Mouse (Mus musculus): ENCODE measurements around the gene Rbbp5. TPM values are rescaled to one million over a fixed set of nuclear protein-coding genes. Genes with fewer than 3 reads are reported as not detected.

Gene Rbbp5
- total and polyA plus RNA-seq, 3 experiments: 33.3 to 43.5 TPM; not detected in 1

GRCm38 (mm10) chr1:132528647-132529334 is 51.6 kb downstream of the Rbbp5 start:
- H3K9me3 ChIP-seq (replicated peaks; ENCODE audit: insufficient read depth, low read length): no peaks in the 10 kb centered on the region
- H3K9ac ChIP-seq (ENCODE audit: control insufficient read depth, low read depth, low read length, poor library complexity, severe bottlenecking): no peak overlapping the region
- no peak for DNase-seq (ENCODE audit: low read depth, low spot score)
- no peak for TF ChIP-seq NELFE (IDR thresholded peaks at IDR 0.05; ENCODE audit: low read depth, low read length)
- no peak for TF ChIP-seq NRF1 (IDR thresholded peaks at IDR 0.05; ENCODE audit: insufficient read depth, low read depth, low read length, poor library complexity, severe bottlenecking)
- no peak for TF ChIP-seq CHD1 (IDR thresholded peaks at IDR 0.05; ENCODE audit: low read depth, low read length)
- TF ChIP-seq ELF1 (IDR thresholded peaks at IDR 0.05; ENCODE audit: low read depth, low read length): no peak
- TF ChIP-seq ZMIZ1 (IDR thresholded peaks at IDR 0.05; ENCODE audit: low read depth, low read length): no peak
- TF ChIP-seq MAX (IDR thresholded peaks at IDR 0.05; ENCODE audit: low read length): no peak
- TF ChIP-seq SMC3 (IDR thresholded peaks at IDR 0.05; ENCODE audit: low read depth, low read length): no peak
- TF ChIP-seq ETS1 (IDR thresholded peaks at IDR 0.05; ENCODE audit: low read depth, low read length): no peak
- no peak for TF ChIP-seq GABPA (IDR thresholded peaks at IDR 0.05; ENCODE audit: low read depth, low read length)
- peaks cover 6 to 12% of the 10 kb centered on the region in 2 experiments; a peak in 3 of 4 replicates for H3K27me3 ChIP-seq (ENCODE audit: control insufficient read depth in 1 of 2, insufficient read depth in 2 of 2, low read length in 2 of 2)
- H3K79me2 ChIP-seq (ENCODE audit: control insufficient read depth, insufficient read depth, low read length, poor library complexity): no peaks in the 10 kb centered on the region
- H3K4me3 ChIP-seq (ENCODE audit: control insufficient read depth in 1 of 2, insufficient read depth in 1 of 2, low read depth in 2 of 2, low read length in 2 of 2): no peak overlapping the region
- H3K27ac ChIP-seq (ENCODE audit: control insufficient read depth, low read depth, low read length): no peak overlapping the region
- H3K36me3 ChIP-seq (ENCODE audit: control insufficient read depth in 1 of 2, insufficient read depth in 2 of 2, low read length in 2 of 2): no peaks in the 10 kb centered on the region
- no peaks in the 10 kb centered on the region for H3K4me1 ChIP-seq (ENCODE audit: control insufficient read depth in 1 of 2, insufficient read depth in 2 of 2, low read length in 2 of 2)

- Histone ChIP-seq H3K27ac (ENCODE audit: control insufficient read depth, low read depth, low read length) (no peak overlapping the region), H3K9ac (ENCODE audit: control insufficient read depth, low read depth, low read length, poor library complexity, severe bottlenecking) (no peak overlapping the region), H3K4me3 (ENCODE audit: control insufficient read depth in 1 of 2, insufficient read depth in 1 of 2, low read depth in 2 of 2, low read length in 2 of 2) (no peak overlapping the region), H3K36me3 (ENCODE audit: control insufficient read depth in 1 of 2, insufficient read depth in 2 of 2, low read length in 2 of 2) (no peaks in the 10 kb centered on the region), H3K9me3 (replicated peaks; ENCODE audit: insufficient read depth, low read length) (no peaks in the 10 kb centered on the region), H3K4me1 (ENCODE audit: control insufficient read depth in 1 of 2, insufficient read depth in 2 of 2, low read length in 2 of 2) (no peaks in the 10 kb centered on the region), H3K79me2 (ENCODE audit: control insufficient read depth, insufficient read depth, low read length, poor library complexity) (no peaks in the 10 kb centered on the region), H3K27me3 (ENCODE audit: control insufficient read depth in 1 of 2, insufficient read depth in 2 of 2, low read length in 2 of 2) (peaks cover 6 to 14% of the 10 kb centered on the region in 2 experiments; a peak in 3 of 4 replicates)
- TF ChIP-seq CTCF (IDR thresholded peaks at IDR 0.05 in 2 of 3, conservative IDR thresholded peaks at IDR 0.05 in 1 of 3; ENCODE audit: control insufficient read depth in 1 of 3, insufficient read depth in 1 of 3, low read depth in 2 of 3, low read length in 3 of 3, poor library complexity in 1 of 3, severe bottlenecking in 1 of 3): no peak
- no peak for TF ChIP-seq TAL1 (IDR thresholded peaks at IDR 0.05; ENCODE audit: low read length)
- no peak for TF ChIP-seq TCF12 (IDR thresholded peaks at IDR 0.05; ENCODE audit: low read depth, low read length)
- TF ChIP-seq ZC3H11A (IDR thresholded peaks at IDR 0.05; ENCODE audit: low read depth, low read length): no peak
- TF ChIP-seq JUND (IDR thresholded peaks at IDR 0.05; ENCODE audit: low read depth, low read length): no peak
- no peak for TF ChIP-seq CHD2 (IDR thresholded peaks at IDR 0.05; ENCODE audit: low read length)
- no peak for TF ChIP-seq MAZ (IDR thresholded peaks at IDR 0.05; ENCODE audit: low read depth, low read length)
- TF ChIP-seq MEF2A (IDR thresholded peaks at IDR 0.05; ENCODE audit: extremely low read depth, insufficient replicate concordance, low read depth, low read length, poor library complexity, severe bottlenecking): no peak
- TF ChIP-seq CHD1 (IDR thresholded peaks at IDR 0.05; ENCODE audit: low read depth, low read length): no peak
- TF ChIP-seq USF2 (IDR thresholded peaks at IDR 0.05; ENCODE audit: borderline replicate concordance in 1 of 2, insufficient read depth in 1 of 2, low read depth in 1 of 2, low read length in 2 of 2): no peak
- TF ChIP-seq TBP (IDR thresholded peaks at IDR 0.05; ENCODE audit: low read depth, low read length): no peak
- no peak for TF ChIP-seq POLR2AphosphoS2 (IDR thresholded peaks at IDR 0.05; ENCODE audit: low read length)
- DNase-seq (ENCODE audit: low read depth, low spot score): no peak
Observed at GRCm38 (mm10) chr1:132530631-132531191, 53.5 kb downstream of the Rbbp5 start.

Measured in MEL (cell line).